Comparison of ENCODE assay signal across 9 mouse cellular contexts in the genomic region with DNA sequence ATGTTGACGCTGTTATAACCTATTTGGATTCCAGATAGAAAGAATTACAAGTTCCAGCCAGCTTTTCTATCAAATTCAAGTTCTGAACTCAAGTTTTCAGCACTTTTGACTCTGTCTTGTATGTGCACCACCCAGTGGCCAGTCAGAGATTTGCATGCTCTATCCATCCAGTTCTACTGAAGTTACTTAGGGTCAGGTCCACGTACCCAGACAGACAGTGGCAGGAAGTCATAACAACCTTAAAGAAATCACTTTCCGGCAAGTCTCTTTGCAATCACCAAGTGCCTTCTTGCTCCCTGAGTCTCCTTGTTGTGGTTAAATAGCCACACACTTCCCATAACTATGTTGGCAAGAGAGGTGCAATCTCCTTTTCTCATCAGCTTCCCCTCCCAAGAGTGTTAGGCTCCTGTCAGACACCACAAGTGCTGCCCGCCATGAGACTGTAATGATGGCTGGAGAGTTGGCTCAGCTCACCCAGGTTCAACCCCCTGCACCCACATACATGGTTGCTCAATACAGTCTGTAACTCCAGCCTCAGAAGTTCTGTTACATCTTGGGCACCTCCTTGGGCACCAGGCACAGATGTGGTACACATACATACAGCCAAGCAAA. TPM values are rescaled to one million over a fixed set of nuclear protein-coding genes. Genes with fewer than 3 reads are reported as not detected.
DNase-seq lines count a peak whose midpoint lies in the region; ATAC-seq and TF ChIP-seq lines count a peak whose summit lies in the region.
"Had no signal": no experiment of that assay in that cellular context is flagged by ENCODE, and none has a peak within 500 bp of the region (broad histone marks: within the 10 kb centered on the region; RNA-seq: fewer than 3 reads in every experiment).

No protein-coding gene starts in this region.

- H3K36me3 ChIP-seq in G1E (replicated peaks): peaks cover 20% of the 10 kb centered on the region
- H3K36me3 ChIP-seq in limb, embryonic 11.5 days (ENCODE audit: control insufficient read depth, insufficient read depth, low read length): no peaks in the 10 kb centered on the region
- H3K36me3 ChIP-seq: midbrain, embryonic 12.5 days had no signal

- no peaks in the 10 kb centered on the region for H3K9me3 ChIP-seq in G1E (replicated peaks)
- no peaks in the 10 kb centered on the region for H3K9me3 ChIP-seq in limb, embryonic 11.5 days (ENCODE audit: control insufficient read depth, low read length)
- H3K9me3 ChIP-seq: midbrain, embryonic 12.5 days had no signal

- H3K9ac ChIP-seq in limb, embryonic 11.5 days (ENCODE audit: low read length): no peak overlapping the region
- H3K9ac ChIP-seq: midbrain, embryonic 12.5 days had no signal

- peak; percentile 62 to 72 for DNase-seq in left cerebral cortex, adult 18-20 months (ENCODE audit: low spot score in 2 of 2)
- no peak for DNase-seq in left cerebral cortex, adult 11 months (ENCODE audit: low spot score)
- peak; percentile 27 for DNase-seq in G1E (ENCODE audit: low spot score)
- peak; percentile 56 for DNase-seq in gastrocnemius, postnatal 10 days
- DNase-seq in limb, embryonic 11.5 days (ENCODE audit: low spot score): peak; percentile 67
- DNase-seq in natural killer cell, adult 2 months (ENCODE audit: low spot score in 2 of 2): peak; percentile 62 to 79
- DNase-seq in yolk sac, embryonic 10.5 days (ENCODE audit: low spot score): peak; percentile 32

- no peak overlapping the region for H3K4me3 ChIP-seq in G1E (ENCODE audit: low read depth, low read length)
- H3K4me3 ChIP-seq in bone marrow, adult 2 months (replicated peaks; ENCODE audit: control insufficient read depth, low read depth, low read length): no peak overlapping the region
- H3K4me3 ChIP-seq in limb, embryonic 11.5 days (ENCODE audit: low read depth, low read length): no peak overlapping the region
- H3K4me3 ChIP-seq: midbrain, embryonic 12.5 days had no signal

- no peak for TF ChIP-seq POLR2A in bone marrow, adult 2 months (IDR thresholded peaks at IDR 0.05; ENCODE audit: borderline replicate concordance, control insufficient read depth, low read depth, low read length)

- H3K4me2 ChIP-seq in limb, embryonic 11.5 days (ENCODE audit: low read depth, severe bottlenecking): no peak overlapping the region
- H3K4me2 ChIP-seq: midbrain, embryonic 12.5 days had no signal

- no peak overlapping the region for H3K27ac ChIP-seq in bone marrow, adult 2 months (ENCODE audit: control insufficient read depth, insufficient read depth, low read depth, low read length, poor library complexity)
- H3K27ac ChIP-seq in limb, embryonic 11.5 days (replicated peaks; ENCODE audit: low read depth, low read length): no peak overlapping the region
- H3K27ac ChIP-seq: midbrain, embryonic 12.5 days had no signal

- peak; percentile 45 for ATAC-seq in G1E (ENCODE audit: extremely low read depth, insufficient number of reproducible peaks, low FRiP score, poor library complexity, severe bottlenecking)
- no peak for ATAC-seq in limb, embryonic 11.5 days (ENCODE audit: insufficient number of reproducible peaks, low FRiP score, low TSS enrichment, low read depth)

- TF ChIP-seq CTCF in G1E (IDR thresholded peaks at IDR 0.05; ENCODE audit: low read depth, low read length): peak; percentile 74
- peak; percentile 50; the same call in 1 of the 2 replicates for TF ChIP-seq CTCF in bone marrow, adult 2 months (IDR thresholded peaks at IDR 0.05; ENCODE audit: control insufficient read depth, insufficient read depth, low read length)

- whole genome bisulfite sequencing in bone marrow, adult 2 months: 9% methylated on average over 4 of the region's 4 CpGs
- 42% methylated on average over 4 of the region's 4 CpGs for WGBS in limb, embryonic 11.5 days

- H3K4me1 ChIP-seq in G1E (ENCODE audit: insufficient read depth, low read depth, low read length): peaks cover 9% of the 10 kb centered on the region
- H3K4me1 ChIP-seq in bone marrow, adult 2 months (ENCODE audit: control insufficient read depth, insufficient read depth, low read length): peaks cover 13% of the 10 kb centered on the region
- H3K4me1 ChIP-seq in limb, embryonic 11.5 days (ENCODE audit: control insufficient read depth, insufficient read depth, low read length): no peaks in the 10 kb centered on the region
- H3K4me1 ChIP-seq: midbrain, embryonic 12.5 days had no signal

- no peaks in the 10 kb centered on the region for H3K27me3 ChIP-seq in G1E (ENCODE audit: insufficient read depth, low read length)
- H3K27me3 ChIP-seq in limb, embryonic 11.5 days (ENCODE audit: control insufficient read depth, insufficient read depth, low read length): no peaks in the 10 kb centered on the region
- H3K27me3 ChIP-seq: midbrain, embryonic 12.5 days had no signal

RNA-seq across cellular contexts. Expression of a gene that starts 54.3 kb away (rescaled TPM):
- total RNA-seq in left cerebral cortex, adult 18-20 months (2021): 1 to 10 TPM in 1 of 2 experiments, under 1 TPM in 1; 0.91 to 1.3 TPM
- total RNA-seq in G1E (2014; fragmentation: Nextera tagmentation): not detected in 2 replicates
- 0.29 and 0.60 TPM in 2 replicates for total RNA-seq in G1E (2017)
- 0.21 and 0.25 TPM in 2 replicates for polyA plus RNA-seq in G1E (2012)
- polyA plus RNA-seq in bone marrow, adult 2 months (2011; ENCODE audit: insufficient read depth, insufficient read length, low replicate concordance, missing spikeins): 0.42 TPM in 1 of 2 replicates, not detected in the other
- total RNA-seq in gastrocnemius, postnatal 10 days (2021): under 1 TPM; 0.12 to 0.16 TPM
- polyA plus RNA-seq in limb, embryonic 11.5 days (2014; fragmentation: Nextera tagmentation; extraction: Ambion mirVana): 0.60 and 0.62 TPM in 2 replicates

RNA-seq across cellular contexts. Expression of a gene that starts 54.4 kb away (rescaled TPM):
- 10 to 100 TPM; 71.6 to 73.0 TPM for total RNA-seq in left cerebral cortex, adult 18-20 months (2021)
- 12.5 and 15.7 TPM in 2 replicates for total RNA-seq in G1E (2014; fragmentation: Nextera tagmentation)
- total RNA-seq in G1E (2017): 7.7 and 8.0 TPM in 2 replicates
- 13.1 and 15.2 TPM in 2 replicates for polyA plus RNA-seq in G1E (2012)
- polyA plus RNA-seq in bone marrow, adult 2 months (2011; ENCODE audit: insufficient read depth, insufficient read length, low replicate concordance, missing spikeins): 7.5 and 34.7 TPM in 2 replicates
- total RNA-seq in gastrocnemius, postnatal 10 days (2021): 10 to 100 TPM; 15.0 to 19.5 TPM
- polyA plus RNA-seq in limb, embryonic 11.5 days (2014; fragmentation: Nextera tagmentation; extraction: Ambion mirVana): 37.7 and 40.3 TPM in 2 replicates

RNA-seq across cellular contexts. Expression of a gene that starts 54.6 kb away (rescaled TPM):
- 10 to 100 TPM; 31.5 to 33.8 TPM for total RNA-seq in left cerebral cortex, adult 18-20 months (2021)
- total RNA-seq in G1E (2014; fragmentation: Nextera tagmentation) (16.8 and 22.5 TPM in 2 replicates), G1E (2017) (9.8 and 15.5 TPM in 2 replicates)
- polyA plus RNA-seq in G1E (2012): 12.6 and 17.4 TPM in 2 replicates
- 6.4 and 7.9 TPM in 2 replicates for polyA plus RNA-seq in bone marrow, adult 2 months (2011; ENCODE audit: insufficient read depth, insufficient read length, low replicate concordance, missing spikeins)
- total RNA-seq in gastrocnemius, postnatal 10 days (2021): 10 to 100 TPM; 12.0 to 12.1 TPM
- 2.8 and 3.2 TPM in 2 replicates for polyA plus RNA-seq in limb, embryonic 11.5 days (2014; fragmentation: Nextera tagmentation; extraction: Ambion mirVana)
